Mouse (Mus musculus) myocyte (in vitro differentiated cells): ENCODE results near the gene Evx2. TPM values are rescaled to one million over a fixed set of nuclear protein-coding genes. Genes with fewer than 3 reads are reported as not detected.

ENCODE experiments used
- H3K27me3 ChIP-seq: one replicate; pipeline ENCODE4 v1.6.1; 2011; ENCODE audit not compliant: control insufficient read depth, insufficient read depth, insufficient read length
- H3K36me3 ChIP-seq: one replicate; pipeline ENCODE4 v1.6.1; 2011; ENCODE audit not compliant: control insufficient read depth, insufficient read depth
- H3K4me2 ChIP-seq: one replicate; pipeline ENCODE4 v1.6.1; 2011; ENCODE audit warnings: low read depth, control low read depth
- H3K4me3 ChIP-seq: one replicate; pipeline ENCODE4 v1.5.1; 2011; ENCODE audit warnings: mild to moderate bottlenecking, control low read depth, moderate library complexity
- H3K79me2 ChIP-seq: one replicate; pipeline ENCODE4 v1.6.1; 2011; ENCODE audit not compliant: control insufficient read depth, insufficient read depth
- H3ac ChIP-seq: one replicate; pipeline ENCODE4 v1.6.1; 2011; ENCODE audit not compliant: control insufficient read depth, insufficient read length
- CEBPB ChIP-seq: IDR thresholded peaks from 2 replicates; pipeline ENCODE4 v1.6.1; 2011; ENCODE audit warnings: mild to moderate bottlenecking, moderate library complexity; ENCODE audit not compliant: poor library complexity, insufficient read depth, severe bottlenecking
- E2F4 ChIP-seq: IDR thresholded peaks from one replicate; pipeline ENCODE4 v1.6.1; 2011; ENCODE audit warnings: mild to moderate bottlenecking, control low read depth, moderate library complexity; ENCODE audit not compliant: insufficient read depth
- MAX ChIP-seq: IDR thresholded peaks from one replicate; pipeline ENCODE4 v1.6.1; 2011; ENCODE audit warnings: low read depth, mild to moderate bottlenecking, control low read depth
- MYOD1 ChIP-seq, 3 experiments: IDR thresholded peaks; one replicate each; pipeline ENCODE4 v1.6.1; 2011; ENCODE audit warnings: control low read depth in 2 of 3, low read depth in 2 of 3, mild to moderate bottlenecking in 2 of 3, moderate library complexity in 1 of 3; ENCODE audit not compliant: insufficient read length in 2 of 3, control insufficient read depth in 1 of 3
- MYOG ChIP-seq, 3 experiments: IDR thresholded peaks; one replicate each; pipeline ENCODE4 v1.6.1; 2011; ENCODE audit warnings: control low read depth in 2 of 3, low read depth in 2 of 3, mild to moderate bottlenecking in 2 of 3; ENCODE audit not compliant: insufficient read length in 2 of 3, control insufficient read depth in 1 of 3, insufficient read depth in 1 of 3
- POLR2A ChIP-seq: IDR thresholded peaks from one replicate; pipeline ENCODE4 v1.6.1; 2011; ENCODE audit warnings: low read depth, mild to moderate bottlenecking, control low read depth, moderate library complexity; ENCODE audit not compliant: insufficient read length
- POLR2AphosphoS2 ChIP-seq: IDR thresholded peaks from one replicate; pipeline ENCODE4 v1.6.1; 2011; ENCODE audit warnings: low read depth, control low read depth; ENCODE audit not compliant: insufficient read length
- REST ChIP-seq: IDR thresholded peaks from one replicate; pipeline ENCODE4 v1.6.1; 2011; ENCODE audit warnings: mild to moderate bottlenecking, control low read depth, moderate library complexity; ENCODE audit not compliant: insufficient read depth, insufficient read length
- SRF ChIP-seq: IDR thresholded peaks from one replicate; pipeline ENCODE4 v1.6.1; 2011; ENCODE audit warnings: low read depth; ENCODE audit not compliant: control insufficient read depth, insufficient read length
- TCF12 ChIP-seq: IDR thresholded peaks from one replicate; pipeline ENCODE4 v1.6.1; 2011; ENCODE audit warnings: mild to moderate bottlenecking, control low read depth; ENCODE audit not compliant: poor library complexity, insufficient read depth, severe bottlenecking
- TCF3 ChIP-seq: IDR thresholded peaks from one replicate; pipeline ENCODE4 v1.6.1; 2011; ENCODE audit warnings: low read depth, control low read depth; ENCODE audit not compliant: insufficient read length
- USF1 ChIP-seq: IDR thresholded peaks from one replicate; pipeline ENCODE4 v1.6.1; 2011; ENCODE audit warnings: low read depth, mild to moderate bottlenecking, control low read depth, moderate library complexity
- polyA plus RNA-seq: library from polyadenylated mRNA; unstranded; fragments of >200 nt; fragmentation: generic; extraction: Trizol; gene quantifications from one replicate; pipeline ENCODE4 v1.2.1, GENCODE M21; 2012; ENCODE audit warnings: missing spikeins

Evx2 gene
- not detected for polyA plus RNA-seq

DNA sequence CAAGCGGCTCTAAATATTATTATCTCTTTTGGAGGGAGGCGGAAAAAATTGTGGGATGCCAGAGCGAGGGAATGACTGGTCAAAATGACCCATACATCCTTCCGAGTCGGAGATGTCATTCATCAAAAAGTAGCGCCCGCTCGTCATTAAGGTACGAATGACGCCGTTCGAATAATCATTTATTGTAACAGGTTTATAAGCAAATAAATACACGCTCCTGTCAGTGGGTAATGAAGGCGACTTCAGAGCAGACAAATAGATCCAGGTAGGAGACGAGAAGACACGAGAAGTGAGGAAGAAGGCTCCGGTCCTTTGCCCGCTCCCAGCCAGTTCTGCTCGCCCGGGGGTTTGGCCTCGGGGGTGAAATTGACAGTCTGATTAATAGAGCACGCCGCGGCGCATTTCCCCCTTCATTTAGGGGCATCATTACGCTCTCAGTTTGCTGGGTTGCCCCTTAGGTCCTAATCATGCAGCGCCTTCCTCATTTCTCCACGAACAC is at the start of gene Evx2:
Gene Evx2, minus strand, starts transcription at position 51 of the 499 bp plus-strand sequence.
- Histone ChIP-seq H3K27me3 (peaks cover 48% of the 10 kb centered on the region), H3K4me2 (no peak within 1 kb of the TSS), H3K36me3 (no peaks in the 10 kb centered on the region), H3K79me2 (no peaks in the 10 kb centered on the region), H3K4me3 (no peak within 1 kb of the TSS), H3ac (no peak within 1 kb of the TSS)
- no peak for TF ChIP-seq POLR2AphosphoS2

DNA sequence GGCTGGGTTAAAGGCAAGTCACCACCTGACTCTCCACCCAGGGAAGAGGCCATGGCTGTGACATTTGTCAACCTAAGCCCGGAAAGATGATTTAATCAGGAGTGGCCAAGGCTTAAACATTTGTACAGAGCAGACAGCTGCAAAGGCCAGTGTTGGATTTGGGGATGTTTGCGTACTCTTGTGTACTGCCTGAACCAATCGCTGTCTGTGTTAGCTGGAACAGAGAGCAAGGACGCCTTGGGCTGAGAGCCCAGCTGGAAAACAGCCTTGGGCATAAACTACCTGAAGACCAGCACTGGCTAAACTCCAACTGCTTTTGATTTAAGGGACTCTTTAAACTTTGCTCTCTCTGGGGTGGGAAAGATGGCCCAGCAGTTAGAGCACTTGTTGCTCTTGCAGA is 49.3 kb upstream of the Evx2 start:
- no peaks in the 10 kb centered on the region for H3K79me2 ChIP-seq
- H3K4me3 ChIP-seq = no peak overlapping the region
- peaks cover 59% of the 10 kb centered on the region for H3K27me3 ChIP-seq
- H3ac ChIP-seq = no peak overlapping the region
- H3K36me3 ChIP-seq = no peaks in the 10 kb centered on the region
- TF ChIP-seq CEBPB (no peak), POLR2AphosphoS2 (no peak), SRF (no peak), E2F4 (no peak), TCF12 (no peak), REST (no peak), MYOD1 (IDR thresholded peaks at IDR 0.05; ENCODE audit: control insufficient read depth in 1 of 3, insufficient read length in 2 of 3, low read depth in 2 of 3) (no peak), MYOG (IDR thresholded peaks at IDR 0.05; ENCODE audit: control insufficient read depth in 1 of 3, insufficient read depth in 1 of 3, insufficient read length in 2 of 3, low read depth in 2 of 3) (no peak), MAX (no peak)
- no peak overlapping the region for H3K4me2 ChIP-seq

DNA sequence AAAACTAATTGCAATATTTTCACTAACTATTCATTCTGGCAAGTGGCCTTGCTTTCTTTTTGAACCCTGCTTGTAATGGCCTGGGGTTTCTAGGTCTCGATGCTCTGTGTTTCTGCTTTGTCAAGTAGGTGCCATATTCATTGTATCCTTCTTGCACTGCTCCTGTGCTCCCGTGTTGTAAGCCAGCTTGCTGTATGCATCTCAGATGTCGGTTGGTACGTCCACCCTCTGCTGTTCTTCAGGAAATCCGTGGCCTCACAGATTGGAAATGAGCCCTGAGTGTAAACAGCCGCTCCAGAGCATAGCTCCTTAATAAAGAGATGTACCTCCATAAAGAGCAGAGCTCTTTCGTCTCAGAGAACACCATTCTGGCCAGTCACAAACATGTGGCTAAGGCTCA is 48.2 kb upstream of the Evx2 start:
- peaks cover 59% of the 10 kb centered on the region for H3K27me3 ChIP-seq
- no peak overlapping the region for H3K4me3 ChIP-seq
- H3ac ChIP-seq = no peak overlapping the region
- H3K79me2 ChIP-seq = no peaks in the 10 kb centered on the region
- H3K4me2 ChIP-seq = no peak overlapping the region
- no peaks in the 10 kb centered on the region for H3K36me3 ChIP-seq
- TF ChIP-seq CEBPB (no peak), MAX (no peak), TCF3 (no peak), USF1 (no peak), REST (no peak), POLR2A (no peak), SRF (no peak), POLR2AphosphoS2 (no peak), TCF12 (no peak)

DNA sequence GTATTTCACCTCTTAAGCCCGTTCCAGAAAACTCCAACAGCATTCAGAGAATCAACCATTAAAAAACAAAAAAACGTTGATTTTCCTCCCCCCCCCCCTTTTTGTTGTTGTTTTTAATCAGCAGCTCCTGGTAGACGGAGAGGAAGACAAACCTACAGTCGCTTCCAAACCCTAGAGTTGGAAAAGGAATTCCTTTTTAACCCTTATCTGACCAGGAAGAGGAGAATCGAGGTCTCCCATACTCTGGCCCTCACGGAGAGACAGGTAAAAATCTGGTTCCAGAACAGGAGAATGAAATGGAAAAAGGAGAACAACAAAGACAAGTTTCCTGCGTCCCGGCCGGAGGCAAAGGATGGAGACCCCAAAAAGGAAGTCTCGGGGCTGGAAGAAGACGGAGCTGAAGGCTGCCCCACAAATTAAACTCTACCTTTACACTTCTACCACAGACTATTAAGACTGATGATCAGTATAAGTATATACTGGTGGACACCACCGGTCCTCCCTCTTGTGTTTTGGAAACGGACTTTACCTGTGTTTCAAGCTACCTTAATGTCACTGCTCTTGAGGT is 47.1 kb upstream of the Evx2 start:
- Histone ChIP-seq H3K4me3 (no peak overlapping the region), H3K27me3 (peaks cover 50% of the 10 kb centered on the region), H3K4me2 (no peak overlapping the region), H3K79me2 (no peaks in the 10 kb centered on the region), H3ac (no peak overlapping the region), H3K36me3 (no peaks in the 10 kb centered on the region)
- TF ChIP-seq TCF3 = no peak
- TF ChIP-seq E2F4 = no peak
- TF ChIP-seq SRF = no peak
- no peak for TF ChIP-seq TCF12
- TF ChIP-seq CEBPB = no peak
- no peak for TF ChIP-seq USF1
- no peak for TF ChIP-seq MYOG (IDR thresholded peaks at IDR 0.05; ENCODE audit: control insufficient read depth in 1 of 3, insufficient read depth in 1 of 3, insufficient read length in 2 of 3, low read depth in 2 of 3)
- TF ChIP-seq MYOD1 (IDR thresholded peaks at IDR 0.05; ENCODE audit: control insufficient read depth in 1 of 3, insufficient read length in 2 of 3, low read depth in 2 of 3) = no peak
- TF ChIP-seq REST = no peak
- no peak for TF ChIP-seq MAX
- TF ChIP-seq POLR2AphosphoS2 = no peak
- TF ChIP-seq POLR2A = no peak

DNA sequence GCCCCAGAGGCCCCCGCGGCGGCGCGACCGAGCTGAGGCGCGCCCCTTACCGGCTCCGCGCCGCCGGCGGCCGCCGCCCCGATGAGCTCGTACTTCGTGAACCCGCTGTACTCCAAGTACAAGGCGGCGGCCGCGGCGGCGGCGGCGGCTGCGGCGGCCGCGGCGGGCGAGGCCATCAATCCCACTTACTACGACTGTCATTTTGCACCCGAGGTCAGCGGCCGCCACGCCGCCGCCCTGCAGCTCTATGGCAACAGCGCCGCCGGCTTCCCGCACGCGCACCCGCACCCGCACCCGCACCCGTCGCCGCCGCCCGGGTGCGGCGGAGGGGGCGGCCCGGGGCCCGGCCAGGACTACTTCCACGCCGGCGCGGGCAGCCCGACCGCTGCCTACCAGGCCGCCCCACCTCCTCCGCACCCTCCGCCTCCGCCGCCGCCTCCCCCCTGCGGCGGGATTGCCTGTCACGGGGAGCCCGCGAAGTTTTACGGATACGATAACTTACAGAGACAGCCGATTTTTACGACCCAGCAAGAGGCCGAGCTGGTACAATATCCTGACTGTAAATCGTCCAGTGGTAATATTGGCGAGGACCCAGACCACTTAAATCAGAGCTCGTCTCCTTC is 46.2 kb upstream of the Evx2 start:
- no peak overlapping the region for H3K4me3 ChIP-seq
- H3K36me3 ChIP-seq = no peaks in the 10 kb centered on the region
- no peak overlapping the region for H3ac ChIP-seq

More for the DNA sequence above, 46.2 kb upstream of the Evx2 start:
- no peak for TF ChIP-seq MYOD1 (IDR thresholded peaks at IDR 0.05; ENCODE audit: control insufficient read depth in 1 of 3, insufficient read length in 2 of 3, low read depth in 2 of 3)
- TF ChIP-seq REST = no peak
- TF ChIP-seq POLR2A = no peak
- TF ChIP-seq POLR2AphosphoS2 = no peak
- no peak for TF ChIP-seq SRF
- TF ChIP-seq E2F4 = no peak
- TF ChIP-seq MAX = no peak
- TF ChIP-seq CEBPB = no peak
- no peak for TF ChIP-seq TCF3
- no peak for TF ChIP-seq MYOG (IDR thresholded peaks at IDR 0.05; ENCODE audit: control insufficient read depth in 1 of 3, insufficient read depth in 1 of 3, insufficient read length in 2 of 3, low read depth in 2 of 3)
- TF ChIP-seq TCF12 = no peak
- no peak for TF ChIP-seq USF1
- no peak overlapping the region for H3K4me2 ChIP-seq
- peaks cover 46% of the 10 kb centered on the region for H3K27me3 ChIP-seq
- H3K79me2 ChIP-seq = no peaks in the 10 kb centered on the region
